26 mouse cellular contexts compared by ENCODE assay signal in genomic region chr17:17604554-17604953, GRCm38 (mm10).
"Had no signal": no experiment of that assay in that cellular context is flagged by ENCODE, and none has a peak within 500 bp of the region (broad histone marks: within the 10 kb centered on the region; RNA-seq: fewer than 3 reads in every experiment).

No protein-coding gene starts in this region.

- H3K4me3 ChIP-seq: heart, adult 2 months; heart, embryonic 13.5 days; heart, embryonic 15.5 days; hindbrain, embryonic 13.5 days; hindbrain, embryonic 15.5 days; kidney, embryonic 15.5 days; limb, embryonic 13.5 days; limb, embryonic 15.5 days; liver, embryonic 12.5 days had no signal

- DNase-seq: gastrocnemius, postnatal 10 days; gastrocnemius, postnatal 36 days; heart, adult 11 months; heart, adult 2 months; heart, postnatal 14 days; heart, postnatal 36 days; kidney, adult 11 months; kidney, adult 2 months; kidney, adult 9 months; kidney, postnatal 14 days; kidney, postnatal 36 days; layer of hippocampus, adult 9-11 months; layer of hippocampus, postnatal 36 days; left cerebral cortex, postnatal 4 days had no signal

- H3K4me2 ChIP-seq: heart, embryonic 11.5 days; heart, embryonic 13.5 days; heart, embryonic 15.5 days; hindbrain, embryonic 13.5 days; hindbrain, embryonic 15.5 days; kidney, embryonic 15.5 days; limb, embryonic 13.5 days; limb, embryonic 15.5 days; liver, embryonic 12.5 days had no signal

- H3K9me3 ChIP-seq: heart, embryonic 13.5 days; heart, embryonic 15.5 days; hindbrain, embryonic 13.5 days; hindbrain, embryonic 15.5 days; kidney, embryonic 15.5 days; limb, embryonic 13.5 days; limb, embryonic 15.5 days; liver, embryonic 12.5 days had no signal

- H3K36me3 ChIP-seq: heart, embryonic 13.5 days; heart, embryonic 15.5 days; hindbrain, embryonic 13.5 days; hindbrain, embryonic 15.5 days; kidney, embryonic 15.5 days; limb, embryonic 13.5 days; limb, embryonic 15.5 days; liver, embryonic 12.5 days had no signal

- H3K27me3 ChIP-seq: heart, embryonic 13.5 days; heart, embryonic 15.5 days; hindbrain, embryonic 13.5 days; hindbrain, embryonic 15.5 days; kidney, embryonic 15.5 days; limb, embryonic 13.5 days; limb, embryonic 15.5 days; liver, embryonic 12.5 days had no signal

- H3K27ac ChIP-seq: heart, adult 2 months; heart, embryonic 13.5 days; heart, embryonic 15.5 days; hindbrain, embryonic 13.5 days; hindbrain, embryonic 15.5 days; hindbrain, postnatal 0 days; kidney, embryonic 15.5 days; kidney, postnatal 0 days; limb, embryonic 13.5 days; limb, embryonic 15.5 days; liver, embryonic 12.5 days; liver, embryonic 14.5 days had no signal

- H3K9ac ChIP-seq: heart, embryonic 13.5 days; heart, embryonic 15.5 days; hindbrain, embryonic 13.5 days; hindbrain, embryonic 15.5 days; kidney, embryonic 15.5 days; limb, embryonic 13.5 days; limb, embryonic 15.5 days; liver, embryonic 12.5 days; liver, embryonic 14.5 days had no signal
